Mouse (Mus musculus) urinary bladder, adult 18-20 months (tissue): ENCODE data around the gene Serpina6.

Experiments
- DNase-seq, 2 experiments: peaks; one replicate each; pipeline ENCODE4 v3.0.0; 2022; ENCODE audit warnings: low spot score in 2 of 2, mixed read lengths in 2 of 2

Gene Serpina6

DNA sequence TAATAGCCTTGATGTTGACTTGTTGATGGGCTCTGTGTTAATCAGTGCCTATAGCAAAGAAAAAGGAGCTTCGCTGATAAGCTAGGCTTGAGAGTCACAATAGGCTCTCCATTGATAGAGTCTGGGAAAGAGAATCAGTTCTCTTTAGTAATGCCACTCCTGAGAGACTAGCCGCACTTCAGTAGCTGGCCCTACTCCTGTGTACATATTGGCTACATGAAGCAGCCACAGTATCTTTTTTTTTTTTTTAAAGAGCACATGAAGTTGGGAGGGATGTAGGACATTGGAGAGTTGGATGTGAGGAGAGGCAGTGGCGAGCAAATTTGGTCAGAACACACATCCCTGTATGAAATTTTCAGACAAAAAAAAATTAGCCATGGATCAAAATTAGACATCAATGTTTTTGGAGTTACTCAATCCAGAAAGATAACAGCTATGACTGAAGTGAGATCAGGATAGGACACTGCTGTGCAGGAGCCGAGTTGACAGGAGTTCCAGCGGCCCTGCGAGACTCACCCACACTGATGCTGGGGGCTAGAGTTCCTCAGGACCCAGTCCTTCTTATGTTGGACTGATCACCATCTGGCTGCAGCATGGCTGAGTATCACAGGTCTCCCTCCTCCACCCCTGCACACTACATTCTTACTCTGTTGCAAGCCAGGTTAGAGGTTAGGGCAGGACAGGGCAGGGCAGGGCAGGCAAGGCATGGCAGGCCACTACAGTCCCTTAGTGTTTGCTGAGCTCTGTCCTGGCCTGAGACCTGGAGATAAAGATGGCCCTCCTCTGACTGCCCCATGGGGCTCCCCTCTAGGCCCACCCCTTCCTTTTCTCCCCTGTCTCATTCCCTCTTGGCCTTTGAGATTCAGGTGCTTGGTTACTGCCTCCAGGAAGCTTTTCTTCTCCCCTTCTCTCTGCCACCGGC lies 1.6 kb downstream of the Serpina6 start:
- DNase-seq: no peak

DNA sequence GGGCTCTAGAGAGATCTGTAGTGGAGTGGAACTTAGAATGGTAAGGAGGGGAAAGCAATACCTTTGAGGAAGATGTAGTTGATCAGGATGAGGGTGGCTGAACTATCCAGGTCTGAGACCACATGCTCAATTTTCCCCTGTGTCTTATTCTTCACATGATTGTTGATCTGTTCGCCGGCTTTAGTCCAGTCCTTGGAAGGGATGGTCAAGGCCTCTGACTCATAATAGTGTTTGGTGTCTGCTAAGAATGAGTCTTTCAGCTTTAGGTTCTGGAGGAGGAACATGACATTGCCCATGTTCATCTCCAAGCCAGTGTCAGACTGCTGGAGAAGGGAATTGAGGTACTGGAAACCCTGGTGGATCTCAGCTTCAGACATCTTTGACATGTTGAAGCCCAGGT lies 3.2 kb downstream of the Serpina6 start:
- no peak for DNase-seq

DNA sequence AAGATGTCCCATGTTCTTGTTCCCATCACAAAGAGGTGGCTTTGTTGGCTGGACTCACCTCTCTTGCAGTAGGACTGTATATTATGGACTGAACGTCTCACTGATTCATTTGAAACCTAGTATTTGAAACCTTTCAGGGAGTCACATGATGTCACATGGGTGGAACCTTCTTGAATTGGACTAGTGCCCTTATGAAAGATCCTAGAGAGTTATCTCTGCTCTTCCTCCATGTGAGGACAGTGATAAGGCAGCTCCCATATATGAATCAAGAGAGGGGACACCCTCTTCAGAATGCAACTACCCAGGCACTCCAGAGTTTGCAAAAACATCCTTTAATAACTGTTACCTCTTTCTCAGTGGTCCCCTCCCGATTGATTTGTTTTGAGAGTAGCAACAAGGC lies 10.7 kb downstream of the Serpina6 start:
- no peak for DNase-seq

DNA sequence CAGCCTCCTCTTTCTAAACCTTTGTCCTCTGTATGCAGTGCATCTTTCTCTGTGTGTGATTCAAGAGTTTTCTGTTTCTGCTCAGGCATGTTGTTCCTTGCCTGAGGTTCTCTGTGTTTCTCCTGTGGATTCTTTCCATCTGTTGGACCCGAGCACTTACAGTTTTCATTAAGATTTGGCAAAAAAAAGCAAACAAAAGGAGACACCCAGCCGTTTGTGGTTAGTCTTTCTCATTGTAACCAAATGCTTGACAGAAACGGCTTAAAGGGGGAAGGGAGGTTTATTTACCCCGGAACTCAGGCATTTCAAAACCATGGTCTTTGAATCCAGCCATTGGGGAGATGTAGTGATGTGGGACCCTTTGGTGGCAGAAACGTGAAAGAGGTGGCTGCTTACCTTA lies 12.4 kb downstream of the Serpina6 start:
- DNase-seq: no peak

DNA sequence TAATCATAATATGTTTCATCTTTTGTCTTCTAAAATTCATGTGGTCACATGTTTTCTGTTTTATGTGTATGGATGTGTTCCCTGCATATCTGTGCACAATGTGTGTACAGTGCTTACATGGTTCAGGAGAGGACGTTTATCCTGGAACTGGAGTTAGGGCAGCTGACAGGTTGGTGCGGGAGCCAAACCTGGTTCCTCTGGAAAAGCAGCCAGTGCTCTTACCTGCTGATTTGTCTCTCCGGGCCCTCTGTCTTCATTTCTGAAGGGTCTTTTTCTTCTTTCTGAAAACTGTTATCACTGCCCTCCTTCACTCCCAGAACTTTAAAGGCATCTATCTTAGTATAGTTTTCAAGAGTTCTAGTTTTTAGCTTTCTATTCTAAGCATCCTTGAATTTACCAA lies 13.2 kb downstream of the Serpina6 start:
- no peak for DNase-seq

DNA sequence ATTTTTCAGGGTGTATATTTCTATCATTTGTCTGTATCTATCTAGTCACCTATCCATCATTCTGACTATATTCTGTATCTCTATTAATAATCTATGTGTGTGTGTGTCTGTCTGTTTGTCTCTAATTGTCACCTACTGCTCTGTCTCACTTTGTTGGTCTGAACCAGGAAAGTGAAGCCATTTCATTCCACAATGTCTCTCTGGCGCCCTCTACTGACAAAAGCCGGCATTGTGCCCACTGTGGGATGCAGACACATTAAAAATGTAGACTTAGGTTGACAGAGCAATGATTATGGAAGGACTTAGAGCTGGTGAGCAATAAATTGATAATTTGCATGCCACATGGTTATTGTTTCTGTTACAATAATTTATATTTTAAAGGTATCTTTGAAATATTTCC lies 13.7 kb downstream of the Serpina6 start:
- peak; percentile 55 to 90 for DNase-seq

DNA sequence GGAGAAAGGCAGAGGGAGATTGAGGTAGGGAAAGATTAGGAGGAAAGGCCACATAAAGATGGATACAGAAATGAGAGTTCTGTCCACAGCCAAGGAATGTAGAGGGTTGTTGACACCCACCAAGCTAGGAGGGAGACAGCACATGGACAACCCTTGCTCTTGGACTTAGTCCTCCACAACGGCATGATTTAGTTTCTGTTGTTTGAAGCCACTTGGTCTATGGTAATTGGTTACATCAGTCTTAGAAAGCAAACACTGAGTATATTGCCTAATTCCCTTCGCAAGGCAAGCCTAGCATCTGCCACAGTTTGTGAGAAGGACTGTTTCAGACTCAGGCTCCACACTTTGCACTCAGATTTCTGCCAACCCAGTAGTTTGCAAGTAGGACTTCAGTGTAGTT lies 21.2 kb downstream of the Serpina6 start:
- DNase-seq: no peak

DNA sequence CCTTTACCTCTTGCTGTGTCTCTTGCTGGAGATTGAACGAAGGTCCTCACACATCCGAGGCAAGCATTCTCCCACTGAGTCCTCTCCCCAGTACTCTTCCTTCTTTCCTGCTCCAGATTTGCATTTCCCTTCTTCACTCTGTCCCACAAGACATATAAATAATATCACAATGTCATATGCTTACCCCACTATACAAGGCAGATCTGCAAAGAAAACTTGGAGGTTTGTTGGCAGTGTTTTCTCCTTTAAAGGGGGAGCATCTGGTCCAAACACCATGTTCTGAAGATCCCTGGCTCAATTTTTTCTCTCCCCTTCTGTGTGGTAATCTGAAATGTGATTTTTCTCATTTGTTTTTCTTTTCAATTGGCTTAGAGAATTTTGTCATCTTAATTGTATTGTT lies 22.6 kb downstream of the Serpina6 start:
- no peak for DNase-seq

DNA sequence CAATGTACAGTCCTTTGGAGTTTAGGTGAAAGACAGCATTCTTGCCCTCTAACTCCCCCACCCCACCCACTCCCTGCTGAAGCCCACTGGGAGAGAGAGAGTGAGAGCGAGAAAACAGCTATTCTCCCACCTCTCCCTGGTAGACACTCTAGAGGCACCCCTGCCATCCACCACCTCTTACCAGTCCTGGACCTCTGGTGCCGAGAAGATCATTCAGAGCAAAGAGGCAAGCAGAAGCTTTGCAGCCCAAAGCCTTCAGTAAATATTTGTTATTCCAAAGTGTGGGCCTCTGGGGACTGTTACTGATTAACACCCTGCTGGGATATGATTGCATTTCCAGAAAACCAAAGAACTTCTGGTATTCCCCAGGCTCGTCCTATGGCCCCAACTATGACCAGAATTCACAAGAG lies 25.8 kb downstream of the Serpina6 start, which contains the start of gene Serpina10:
Gene Serpina10 (minus strand): TSS at position 242 of the 410 bp plus-strand sequence.
- DNase-seq: no peak

DNA sequence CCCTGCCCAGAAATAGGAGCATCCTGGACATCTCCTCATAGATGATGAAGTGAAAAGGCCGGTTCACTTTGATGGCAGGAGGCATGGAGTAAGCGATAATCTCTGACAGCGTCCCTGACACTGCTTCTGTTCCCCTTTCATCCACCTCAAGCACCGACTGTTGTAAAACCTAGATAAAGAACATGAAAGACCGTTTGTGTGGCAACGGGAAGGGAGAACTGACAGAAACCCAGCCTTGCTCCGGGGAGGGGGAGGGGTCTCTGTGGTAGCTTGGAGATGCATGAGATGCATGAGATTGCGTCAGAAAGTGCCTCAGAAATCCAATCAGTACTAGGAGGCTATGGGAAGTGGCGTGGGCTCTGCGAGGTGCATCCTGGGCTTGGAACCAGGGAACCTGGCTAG lies 40.2 kb downstream of the Serpina6 start:
- no peak for DNase-seq

DNA sequence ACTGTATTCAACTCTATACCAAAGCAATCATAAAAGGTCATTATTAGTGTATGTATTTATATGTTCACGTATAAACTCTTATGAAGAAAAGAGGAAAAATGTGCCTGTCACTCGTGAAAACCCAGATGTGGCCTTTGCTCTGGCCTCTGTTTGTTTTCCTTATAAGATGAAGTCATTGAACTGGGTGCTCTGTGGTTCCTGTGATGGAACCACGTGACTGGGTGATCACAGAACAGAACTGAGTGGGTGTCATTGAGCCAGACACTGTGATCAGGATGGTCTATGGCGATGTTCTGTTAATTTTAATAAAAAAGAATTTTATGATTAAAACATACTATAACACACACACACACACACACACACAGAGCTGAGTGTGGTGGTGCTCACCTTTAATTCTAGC lies 41.3 kb downstream of the Serpina6 start:
- DNase-seq: no peak

DNA sequence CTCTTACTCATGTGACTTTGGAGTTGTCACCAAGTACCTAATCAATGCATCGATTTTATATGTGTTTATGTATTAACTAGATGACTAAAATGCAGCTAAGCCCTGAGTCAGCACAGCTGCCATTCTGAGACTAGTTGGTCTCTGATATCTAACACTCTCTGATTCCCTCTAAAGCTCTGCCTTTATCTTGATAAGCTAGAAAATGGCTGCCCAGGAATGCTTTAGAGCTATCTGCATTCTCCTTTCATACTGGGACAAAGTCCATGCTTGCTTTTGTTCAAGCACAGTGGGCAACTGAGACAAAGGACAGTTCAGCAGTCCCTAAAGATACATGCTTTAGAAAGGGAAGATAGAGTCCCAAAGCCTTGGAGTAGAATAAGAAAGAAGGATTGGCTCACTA lies 41.9 kb downstream of the Serpina6 start:
- DNase-seq: no peak

DNA sequence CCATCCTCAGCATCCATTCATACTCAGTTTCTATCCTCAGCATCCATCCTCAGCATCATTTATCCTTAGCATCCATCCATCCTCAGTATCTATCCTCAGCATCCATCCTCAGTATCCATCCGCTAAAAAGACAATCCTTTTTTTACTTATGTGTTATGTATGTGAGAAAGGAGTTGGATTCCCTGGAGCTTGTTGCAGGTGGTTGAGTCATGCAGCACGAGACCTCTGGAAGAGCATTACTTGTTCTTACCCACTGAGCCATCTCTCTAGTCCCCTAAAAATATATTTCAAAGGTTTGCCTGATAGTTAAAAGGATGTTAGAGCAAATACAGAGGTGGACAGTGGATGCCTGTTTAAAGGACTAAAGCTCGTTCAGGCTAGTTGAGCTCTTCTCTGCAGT lies 55.2 kb downstream of the Serpina6 start:
- no peak for DNase-seq

DNA sequence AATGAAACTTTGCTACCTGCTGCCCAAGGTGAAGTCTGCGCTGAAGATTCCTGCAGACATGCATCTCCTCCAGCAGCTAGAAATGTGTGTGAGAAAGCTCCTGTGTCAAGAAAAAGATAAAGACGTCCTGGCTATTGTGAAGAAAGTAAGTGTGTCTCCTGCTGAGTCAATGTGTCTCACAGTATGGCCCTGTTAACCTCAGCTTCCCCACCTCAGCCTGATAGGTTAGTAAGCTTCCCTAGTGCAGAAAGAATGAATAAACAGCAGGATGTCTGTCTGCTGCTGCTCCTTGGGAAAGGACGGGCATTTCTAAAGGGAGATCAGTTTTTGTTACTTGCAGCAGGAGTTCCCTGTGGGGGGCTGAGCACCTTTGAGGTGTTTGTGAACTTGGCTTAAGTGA lies 56.6 kb downstream of the Serpina6 start:
- DNase-seq: no peak

DNA sequence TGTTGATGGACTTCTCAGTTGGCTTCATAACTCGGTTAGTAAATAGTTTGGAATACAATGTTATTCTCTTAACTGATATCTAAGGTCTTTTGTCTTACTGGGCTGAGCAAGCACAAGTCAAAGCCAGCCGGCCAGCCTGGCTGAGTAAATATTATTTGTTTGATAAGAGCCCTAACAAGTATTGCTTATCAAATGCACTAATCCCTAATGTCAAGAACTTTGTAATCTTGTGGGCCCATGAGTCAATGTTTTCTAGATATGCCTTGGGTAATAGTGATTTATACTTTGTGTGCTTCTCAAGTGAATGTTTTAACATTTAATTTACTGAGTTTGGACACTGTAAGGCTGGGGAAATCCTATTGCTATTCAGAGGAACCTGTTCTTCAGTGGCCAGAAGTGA lies 58.6 kb downstream of the Serpina6 start:
- DNase-seq: peak in 1 of 2 experiments; percentile 55
